Mouse (Mus musculus) hindbrain, embryonic 11.5 days (tissue): Measurements from ENCODE around the gene Ttn. TPM values are rescaled to one million over a fixed set of nuclear protein-coding genes. Genes with fewer than 3 reads are reported as not detected.

ENCODE experiments used
- ATAC-seq: fragments of 200-750 bp; cut with Nextera tagmentation; 2 replicates; pipeline ENCODE4 v1.8.0; 2017; ENCODE audit warnings: mild to moderate bottlenecking, moderate TSS enrichment, moderate library complexity; ENCODE audit not compliant: low FRiP score
- DNase-seq: peaks from one replicate; pipeline ENCODE4 v3.0.0-alpha.2; 2015; ENCODE audit warnings: low spot score
- H3K27ac ChIP-seq: fragments of 300-500 bp; sonication (generic); 2 replicates; pipeline ENCODE4 v1.5.1; 2014; ENCODE audit warnings: mild to moderate bottlenecking, low read depth, low read length
- H3K27me3 ChIP-seq: fragments of 300-500 bp; sonication (generic); 2 replicates; pipeline ENCODE4 v1.6.1; 2014; ENCODE audit warnings: mild to moderate bottlenecking, low read length, moderate library complexity, mixed read lengths; ENCODE audit not compliant: control insufficient read depth, insufficient read depth
- H3K36me3 ChIP-seq: fragments of 300-500 bp; sonication (generic); 2 replicates; pipeline ENCODE4 v1.6.1; 2014; ENCODE audit warnings: mild to moderate bottlenecking, low read length, moderate library complexity, mixed read lengths; ENCODE audit not compliant: control insufficient read depth, insufficient read depth
- H3K4me1 ChIP-seq: fragments of 300-500 bp; sonication (generic); replicated peaks from 2 replicates; pipeline ENCODE4 v1.6.1; 2014; ENCODE audit warnings: low read length, mixed read lengths; ENCODE audit not compliant: control insufficient read depth, insufficient read depth
- H3K4me2 ChIP-seq: fragments of 300-500 bp; sonication (generic); replicated peaks from 2 replicates; pipeline ENCODE4 v1.6.1; 2014; ENCODE audit warnings: mild to moderate bottlenecking, low read depth, low read length
- H3K4me3 ChIP-seq: fragments of 300-500 bp; sonication (generic); 2 replicates; pipeline ENCODE4 v1.5.1; 2014; ENCODE audit warnings: low read depth, low read length
- H3K9ac ChIP-seq: fragments of 300-500 bp; sonication (generic); 2 replicates; pipeline ENCODE4 v1.6.1; 2014; ENCODE audit warnings: low read depth, low read length
- H3K9me3 ChIP-seq: fragments of 300-500 bp; sonication (generic); 2 replicates; pipeline ENCODE4 v1.6.1; 2016; ENCODE audit warnings: low read length; ENCODE audit not compliant: control insufficient read depth
- WGBS: fragments of 180-500 bp; shearing (Covaris S2); extraction: QIAGEN DNeasy Blood & Tissue Kit; methylation state at CpG from one replicate; pipeline ENCODE4 v1.1.7; 2014; 5-methylcytosine and 5-hydroxymethylcytosine counted together
- polyA plus RNA-seq: library from polyadenylated mRNA; unstranded; fragments of >200 nt; fragmentation: Nextera tagmentation; extraction: Ambion mirVana; gene quantifications from 2 replicates; pipeline ENCODE4 v1.2.1, GENCODE M21; 2014

Ttn gene
- polyA plus RNA-seq, 1 experiment from 2014 or later, result 3.1 TPM

DNA sequence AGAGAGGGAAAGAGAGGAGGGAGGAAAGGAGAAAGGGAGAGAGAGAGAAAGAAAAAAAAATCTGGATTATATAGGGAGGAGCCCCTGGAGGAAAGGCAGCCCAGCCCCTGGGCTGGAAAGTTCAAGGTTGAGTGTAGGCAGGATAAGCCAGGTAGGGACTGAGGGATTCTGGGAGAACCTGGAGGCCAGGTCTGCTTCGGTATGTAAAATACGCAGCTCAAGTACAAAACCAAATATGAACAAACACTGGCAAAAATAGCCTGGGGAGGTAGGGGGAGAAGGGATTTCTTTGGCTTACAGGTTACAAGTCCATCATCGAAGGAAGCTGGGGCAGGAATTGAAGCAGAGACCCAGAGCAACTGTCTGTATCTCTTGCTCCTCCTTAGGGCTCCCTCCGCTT, 5.0 kb upstream of the Ttn start:
- Histone ChIP-seq H3K27ac (no peak overlapping the region), H3K4me2 (no peak overlapping the region), H3K9ac (no peak overlapping the region), H3K27me3 (no peaks in the 10 kb centered on the region), H3K4me3 (no peak overlapping the region), H3K4me1 (no peaks in the 10 kb centered on the region), H3K36me3 (no peaks in the 10 kb centered on the region), H3K9me3 (no peaks in the 10 kb centered on the region)
- 88% methylated on average over 4 of the region's 4 CpGs for WGBS
- ATAC-seq, result no peak
- no peak for DNase-seq

GRCm38 (mm10) chr2:76984384-76984783, 2.0 kb upstream of the Ttn start:
- no peak overlapping the region for H3K9ac ChIP-seq
- DNase-seq (no peak), ATAC-seq (no peak)
- no peak overlapping the region for H3K4me3 ChIP-seq
- H3K27ac ChIP-seq, result no peak overlapping the region
- no peaks in the 10 kb centered on the region for H3K27me3 ChIP-seq
- no peaks in the 10 kb centered on the region for H3K9me3 ChIP-seq
- H3K36me3 ChIP-seq, result no peaks in the 10 kb centered on the region
- WGBS, result 88% methylated on average over 5 of the region's 5 CpGs
- no peaks in the 10 kb centered on the region for H3K4me1 ChIP-seq
- no peak overlapping the region for H3K4me2 ChIP-seq

DNA sequence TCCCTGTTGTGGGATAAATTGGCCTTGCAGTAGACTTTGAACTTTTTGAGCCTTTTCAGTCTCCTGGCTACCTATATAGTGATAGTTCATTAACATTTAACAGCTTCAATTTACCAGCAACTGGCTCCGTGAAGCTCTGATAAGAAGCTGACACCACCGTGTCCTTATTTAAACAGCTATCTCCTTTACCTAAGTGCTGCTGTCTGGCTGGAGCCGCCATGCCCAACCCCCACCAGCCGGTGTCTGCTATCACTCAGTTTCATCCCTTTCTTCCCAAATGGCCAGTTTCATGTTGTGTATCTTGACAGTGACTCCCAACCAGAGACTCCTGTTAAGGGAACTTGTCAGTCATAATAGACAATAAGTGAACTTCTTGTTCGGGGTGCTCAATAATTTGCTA, 1.3 kb upstream of the Ttn start:
- Histone ChIP-seq H3K4me2 (no peak overlapping the region), H3K4me1 (no peaks in the 10 kb centered on the region), H3K27me3 (no peaks in the 10 kb centered on the region), H3K9ac (no peak overlapping the region), H3K27ac (no peak overlapping the region), H3K4me3 (no peak overlapping the region), H3K36me3 (no peaks in the 10 kb centered on the region), H3K9me3 (no peaks in the 10 kb centered on the region)
- WGBS, result 73% methylated on average over 5 of the region's 5 CpGs
- DNase-seq (no peak), ATAC-seq (no peak)

- no peak overlapping the region for H3K4me2 ChIP-seq
- no peak overlapping the region for H3K27ac ChIP-seq
- no peaks in the 10 kb centered on the region for H3K9me3 ChIP-seq
- H3K9ac ChIP-seq, result no peak overlapping the region
- no peak overlapping the region for H3K4me3 ChIP-seq
- DNase-seq (no peak), ATAC-seq (no peak)
- no peaks in the 10 kb centered on the region for H3K27me3 ChIP-seq
- 84% methylated on average over 5 of the region's 5 CpGs for WGBS
- no peaks in the 10 kb centered on the region for H3K36me3 ChIP-seq
- H3K4me1 ChIP-seq, result no peaks in the 10 kb centered on the region
Measured at GRCm38 (mm10) chr2:76981717-76982116, 630 bp downstream of the Ttn start.

DNA sequence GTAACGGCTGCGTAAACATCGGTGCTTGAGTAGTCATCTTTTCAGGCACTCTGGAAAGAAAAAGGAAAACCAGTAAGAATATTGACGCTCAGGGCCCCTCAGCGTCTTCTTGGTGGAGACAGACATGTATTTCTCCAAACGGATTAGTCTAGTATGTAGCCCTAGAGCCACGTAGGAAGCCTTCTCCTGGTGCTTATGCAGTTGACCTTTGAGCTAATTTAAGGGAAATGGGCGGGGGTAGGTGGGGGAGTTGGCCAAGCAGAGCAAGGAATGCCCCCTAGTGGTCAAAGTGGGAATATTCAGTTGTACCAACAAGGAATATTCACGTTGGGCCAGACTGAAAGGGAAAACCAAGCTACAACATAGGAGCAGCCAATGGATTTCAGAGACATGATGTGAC, 2.2 kb downstream of the Ttn start:
- H3K27me3 ChIP-seq, result no peaks in the 10 kb centered on the region
- no peaks in the 10 kb centered on the region for H3K36me3 ChIP-seq
- H3K9ac ChIP-seq, result no peak overlapping the region
- no peaks in the 10 kb centered on the region for H3K4me1 ChIP-seq
- H3K4me3 ChIP-seq, result no peak overlapping the region
- H3K9me3 ChIP-seq, result no peaks in the 10 kb centered on the region
- peak; percentile 56 for DNase-seq
- no peak overlapping the region for H3K4me2 ChIP-seq
- 49% methylated on average over 9 of the region's 9 CpGs for WGBS
- ATAC-seq, result no peak
- no peak overlapping the region for H3K27ac ChIP-seq

- Histone ChIP-seq H3K4me3 (no peak overlapping the region), H3K27ac (no peak overlapping the region)
- WGBS, result 80% methylated on average over 6 of the region's 6 CpGs
Measured at GRCm38 (mm10) chr2:76977650-76978049, 4.7 kb downstream of the Ttn start.

GRCm38 (mm10) chr2:76972051-76972450, 10.3 kb downstream of the Ttn start:
- H3K4me3 ChIP-seq, result no peak overlapping the region
- H3K4me1 ChIP-seq, result no peaks in the 10 kb centered on the region
- no peaks in the 10 kb centered on the region for H3K9me3 ChIP-seq
- H3K27me3 ChIP-seq, result no peaks in the 10 kb centered on the region
- no peak for ATAC-seq
- H3K36me3 ChIP-seq, result no peaks in the 10 kb centered on the region
- H3K4me2 ChIP-seq, result no peak overlapping the region
- no peak overlapping the region for H3K9ac ChIP-seq
- no peak overlapping the region for H3K27ac ChIP-seq
- WGBS, result 49% methylated on average over 4 of the region's 4 CpGs
- no peak for DNase-seq

More at GRCm38 (mm10) chr2:76977650-76978049, 4.7 kb downstream of the Ttn start:
- Histone ChIP-seq H3K4me1 (no peaks in the 10 kb centered on the region), H3K27me3 (no peaks in the 10 kb centered on the region), H3K36me3 (no peaks in the 10 kb centered on the region), H3K4me2 (no peak overlapping the region), H3K9me3 (no peaks in the 10 kb centered on the region), H3K9ac (no peak overlapping the region)
- ATAC-seq (no peak), DNase-seq (no peak)

DNA sequence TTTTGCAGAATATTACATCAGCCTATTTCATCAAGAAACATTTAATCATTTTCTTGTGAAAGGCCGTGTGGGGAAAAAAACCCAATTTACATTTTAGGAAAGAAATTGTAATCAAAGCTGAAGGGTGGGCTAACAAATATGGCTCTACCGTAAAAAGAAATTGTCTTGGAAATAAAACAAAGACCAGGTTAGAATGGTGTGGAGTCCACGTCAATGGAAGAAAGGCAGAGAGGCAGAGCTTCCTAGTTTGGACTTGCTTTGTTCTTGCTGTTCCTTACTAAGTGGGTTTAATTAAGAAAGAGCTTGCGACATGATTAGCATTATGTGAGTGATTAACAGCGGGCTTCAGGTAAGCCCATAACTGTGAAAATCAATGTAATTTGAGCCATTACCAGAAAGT, 11.3 kb downstream of the Ttn start:
- no peak overlapping the region for H3K27ac ChIP-seq
- H3K9ac ChIP-seq, result no peak overlapping the region
- no peak overlapping the region for H3K4me2 ChIP-seq
- ATAC-seq (no peak), DNase-seq (no peak)
- no peaks in the 10 kb centered on the region for H3K9me3 ChIP-seq
- H3K4me3 ChIP-seq, result no peak overlapping the region
- no peaks in the 10 kb centered on the region for H3K36me3 ChIP-seq
- no peaks in the 10 kb centered on the region for H3K27me3 ChIP-seq
- H3K4me1 ChIP-seq, result no peaks in the 10 kb centered on the region
- 71% methylated on average over 5 of the region's 5 CpGs for WGBS

DNA sequence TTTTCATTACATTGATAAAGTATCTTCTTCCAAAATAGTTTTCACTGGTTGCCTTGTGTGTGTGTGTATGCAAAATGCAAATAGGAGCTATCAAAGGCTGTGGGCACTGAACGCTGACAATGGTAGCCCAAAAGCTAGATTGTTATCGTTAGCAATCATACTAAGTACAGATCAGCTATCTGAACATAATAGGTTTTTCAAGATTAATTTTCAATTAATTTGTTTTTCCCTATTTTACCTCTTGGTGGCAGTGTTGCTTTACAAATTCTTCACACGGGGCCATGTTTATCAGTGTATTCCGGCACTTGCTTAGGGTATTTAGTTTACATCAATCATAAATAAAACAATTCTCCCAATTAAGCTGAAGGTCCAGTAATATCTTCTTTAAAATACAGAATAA, 11.7 kb downstream of the Ttn start:
- Histone ChIP-seq H3K4me1 (no peaks in the 10 kb centered on the region), H3K36me3 (no peaks in the 10 kb centered on the region), H3K4me3 (no peak overlapping the region), H3K4me2 (no peak overlapping the region), H3K9ac (no peak overlapping the region), H3K9me3 (no peaks in the 10 kb centered on the region), H3K27ac (no peak overlapping the region), H3K27me3 (no peaks in the 10 kb centered on the region)
- WGBS, result 41% methylated on average over 4 of the region's 4 CpGs
- ATAC-seq (peak; percentile 51; the same call in 1 of the 2 replicates), DNase-seq (peak; percentile 40)
